Mouse (Mus musculus) spleen, postnatal 0 days (tissue): ENCODE measurements around the gene Gm13103. TPM values are rescaled to one million over a fixed set of nuclear protein-coding genes. Genes with fewer than 3 reads are reported as not detected.

Experiments
- polyA plus RNA-seq: library from polyadenylated mRNA; unstranded; fragments of >200 nt; fragmentation: Nextera tagmentation; extraction: Ambion mirVana; gene quantifications from 2 replicates; pipeline ENCODE4 v1.2.1, GENCODE M21; 2015

Gene Gm13103
- not detected in 2 replicates for polyA plus RNA-seq

DNA sequence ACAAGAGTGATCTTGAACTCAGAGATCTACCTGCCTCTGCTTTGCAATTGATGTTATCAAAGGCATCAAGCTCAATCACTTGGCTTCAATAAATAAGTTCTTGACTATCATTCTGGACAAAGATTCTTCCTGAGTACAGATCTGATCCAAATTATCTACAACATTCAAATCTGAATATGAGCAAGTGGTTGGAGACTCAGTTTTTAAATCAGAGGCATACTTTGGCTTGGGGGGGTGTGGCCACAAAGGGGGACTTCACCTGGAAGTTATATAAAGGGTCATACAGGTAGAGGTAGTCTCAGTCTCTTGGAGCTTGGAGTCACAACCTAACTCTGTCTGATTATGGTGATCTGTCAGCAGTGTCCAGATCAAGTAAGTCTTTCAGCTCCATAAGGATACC, at the start of gene Gm13103:
Gene Gm13103, plus strand, starts transcription at position 301 of the 400 bp plus-strand sequence.

DNA sequence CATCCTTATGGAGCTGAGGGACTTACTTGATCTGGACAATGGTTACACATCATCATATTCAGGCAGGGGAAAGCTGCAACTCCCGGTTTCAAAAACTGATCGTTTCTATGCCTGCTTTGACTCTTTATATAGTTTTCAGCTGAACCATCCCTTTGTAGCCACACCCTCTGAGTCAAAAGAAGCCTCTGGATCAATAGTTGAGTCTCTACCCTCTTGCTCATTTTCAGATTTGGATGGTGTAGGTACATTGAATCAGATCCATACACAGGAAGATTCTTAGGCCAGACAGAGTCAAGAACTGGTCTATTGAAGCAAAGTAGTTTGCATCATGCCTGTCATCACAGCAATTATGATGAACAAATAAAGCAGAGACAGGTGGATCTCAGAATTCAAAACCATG, 30.3 kb upstream of the Gm13103 start, which contains the start of gene Gm13084:
Gene Gm13084, minus strand, starts transcription at position 101 of the 400 bp plus-strand sequence.

DNA sequence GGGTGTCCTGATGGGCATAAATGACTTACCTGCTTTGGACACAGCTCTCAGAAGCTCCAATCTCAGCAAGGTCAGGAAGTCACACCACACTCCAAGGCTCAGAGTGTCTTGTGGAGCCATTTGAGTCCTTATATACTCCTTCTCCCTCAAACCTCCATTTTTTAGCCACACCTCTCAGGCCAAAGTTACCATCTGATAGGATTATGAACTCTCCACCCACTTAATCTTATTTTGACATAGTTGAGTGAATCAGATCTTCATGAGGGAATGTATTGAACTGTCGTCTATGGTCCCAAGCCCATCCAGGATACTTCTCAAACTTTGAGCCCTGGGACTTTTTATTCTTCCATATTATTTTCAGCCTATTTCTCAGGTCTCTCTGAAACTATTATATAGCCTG, 54.0 kb downstream of the Gm13103 start, which contains the start of gene Pramef6:
Gene Pramef6, minus strand, starts transcription at position 101 of the 400 bp plus-strand sequence.

Other genes starting within 250 kb of the Gm13103 start
- gene Gm13083, start 231.5 kb upstream of the Gm13103 start, polyA plus RNA-seq = not detected in 2 replicates
- not detected in 2 replicates for gene Gm13088, start 189.3 kb upstream of the Gm13103 start, polyA plus RNA-seq
- not detected in 2 replicates for gene Gm13089, start 143.8 kb upstream of the Gm13103 start, polyA plus RNA-seq
- gene Gm13078, start 127.0 kb upstream of the Gm13103 start, polyA plus RNA-seq = not detected in 2 replicates
- gene Gm13023, start 57.1 kb upstream of the Gm13103 start, polyA plus RNA-seq = not detected in 2 replicates
- not detected in 2 replicates for gene Gm13084, start 30.4 kb upstream of the Gm13103 start, polyA plus RNA-seq
- not detected in 2 replicates for gene Pramef6, start 53.9 kb downstream of the Gm13103 start, polyA plus RNA-seq
- not detected in 2 replicates for gene Pramef25, start 104.5 kb downstream of the Gm13103 start, polyA plus RNA-seq
- not detected in 2 replicates for gene Gm13101, start 120.5 kb downstream of the Gm13103 start, polyA plus RNA-seq
- gene Pramef17, start 147.9 kb downstream of the Gm13103 start, polyA plus RNA-seq = not detected in 2 replicates
- gene Pramel4, start 212.6 kb downstream of the Gm13103 start, polyA plus RNA-seq = not detected in 2 replicates